Mouse (Mus musculus): ENCODE results near the gene Amacr. TPM values are rescaled to one million over a fixed set of nuclear protein-coding genes. Genes with fewer than 3 reads are reported as not detected.

Gene Amacr
- polyA plus RNA-seq, 2 experiments, result 25.3 to 25.7 TPM

GRCm38 (mm10) chr15:10990411-10990810 lies 8.9 kb downstream of the Amacr start:
- TF ChIP-seq POLR2A (IDR thresholded peaks at IDR 0.05; ENCODE audit: borderline replicate concordance, extremely low read depth, insufficient read depth, insufficient read length), result no peak
- Histone ChIP-seq H3K4me2 (replicated peaks; ENCODE audit: low read depth, low read length, severe bottlenecking) (no peak overlapping the region), H3K36me3 (ENCODE audit: control insufficient read depth, insufficient read depth, low read length) (peaks cover 27% of the 10 kb centered on the region), H3K27ac (replicated peaks; ENCODE audit: low read depth, low read length) (no peak overlapping the region), H3K9me3 (ENCODE audit: control insufficient read depth, low read length) (no peaks in the 10 kb centered on the region), H3K4me3 (replicated peaks; ENCODE audit: low read length) (no peak overlapping the region), H3K27me3 (ENCODE audit: control insufficient read depth, insufficient read depth, low read length) (no peaks in the 10 kb centered on the region), H3K4me1 (ENCODE audit: control insufficient read depth, insufficient read depth, low read length) (no peaks in the 10 kb centered on the region), H3K9ac (ENCODE audit: low read depth, low read length, severe bottlenecking) (no peak overlapping the region)
- 50% methylated on average over 2 of the region's 2 CpGs for WGBS
- no peak for DNase-seq (ENCODE audit: low spot score)
- ATAC-seq (ENCODE audit: low FRiP score, low read depth), result no peak

GRCm38 (mm10) chr15:10991566-10991965 lies 10.0 kb downstream of the Amacr start:
- 100% methylated on average over 1 of the region's 1 CpGs for WGBS
- no peaks in the 10 kb centered on the region for H3K9me3 ChIP-seq (ENCODE audit: control insufficient read depth, low read length)
- H3K27me3 ChIP-seq (ENCODE audit: control insufficient read depth, insufficient read depth, low read length), result no peaks in the 10 kb centered on the region
- ATAC-seq (ENCODE audit: low FRiP score, low read depth), result no peak
- no peaks in the 10 kb centered on the region for H3K4me1 ChIP-seq (ENCODE audit: control insufficient read depth, insufficient read depth, low read length)
- TF ChIP-seq POLR2A (IDR thresholded peaks at IDR 0.05; ENCODE audit: borderline replicate concordance, extremely low read depth, insufficient read depth, insufficient read length), result no peak
- no peak overlapping the region for H3K27ac ChIP-seq (replicated peaks; ENCODE audit: low read depth, low read length)
- H3K4me2 ChIP-seq (replicated peaks; ENCODE audit: low read depth, low read length, severe bottlenecking), result no peak overlapping the region
- H3K4me3 ChIP-seq (replicated peaks; ENCODE audit: low read length), result no peak overlapping the region
- no peak for DNase-seq (ENCODE audit: low spot score)
- H3K36me3 ChIP-seq (ENCODE audit: control insufficient read depth, insufficient read depth, low read length), result peaks cover 27% of the 10 kb centered on the region
- H3K9ac ChIP-seq (ENCODE audit: low read depth, low read length, severe bottlenecking), result no peak overlapping the region

GRCm38 (mm10) chr15:10999832-11000231 lies 18.3 kb downstream of the Amacr start:
- Histone ChIP-seq H3K9ac (ENCODE audit: low read depth, low read length, severe bottlenecking) (no peak overlapping the region), H3K4me2 (replicated peaks; ENCODE audit: low read depth, low read length, severe bottlenecking) (no peak overlapping the region), H3K4me3 (replicated peaks; ENCODE audit: low read length) (no peak overlapping the region), H3K36me3 (ENCODE audit: control insufficient read depth, insufficient read depth, low read length) (peaks cover 5% of the 10 kb centered on the region; the same call in 1 of the 2 replicates), H3K9me3 (ENCODE audit: control insufficient read depth, low read length) (no peaks in the 10 kb centered on the region), H3K27ac (replicated peaks; ENCODE audit: low read depth, low read length) (no peak overlapping the region), H3K4me1 (ENCODE audit: control insufficient read depth, insufficient read depth, low read length) (no peaks in the 10 kb centered on the region), H3K27me3 (ENCODE audit: control insufficient read depth, insufficient read depth, low read length) (no peaks in the 10 kb centered on the region)
- no peak for DNase-seq (ENCODE audit: low spot score)
- WGBS, result 55% methylated on average over 5 of the region's 5 CpGs
- ATAC-seq (ENCODE audit: low FRiP score, low read depth), result no peak
- TF ChIP-seq POLR2A (IDR thresholded peaks at IDR 0.05; ENCODE audit: borderline replicate concordance, extremely low read depth, insufficient read depth, insufficient read length), result no peak

- no peak within 1 kb of the TSS for H3K27ac ChIP-seq (replicated peaks; ENCODE audit: low read depth, low read length)
- no peaks in the 10 kb centered on the region for H3K27me3 ChIP-seq (ENCODE audit: control insufficient read depth, insufficient read depth, low read length)
- no peak for TF ChIP-seq POLR2A (IDR thresholded peaks at IDR 0.05; ENCODE audit: borderline replicate concordance, extremely low read depth, insufficient read depth, insufficient read length)
- H3K4me3 ChIP-seq (replicated peaks; ENCODE audit: low read length), result no peak within 1 kb of the TSS
- ATAC-seq (ENCODE audit: low FRiP score, low read depth), result no peak
- no peaks in the 10 kb centered on the region for H3K4me1 ChIP-seq (ENCODE audit: control insufficient read depth, insufficient read depth, low read length)
- WGBS, result 64% methylated on average over 7 of the region's 7 CpGs
- no peak for DNase-seq (ENCODE audit: low spot score)
- no peak within 1 kb of the TSS for H3K4me2 ChIP-seq (replicated peaks; ENCODE audit: low read depth, low read length, severe bottlenecking)
- H3K9me3 ChIP-seq (ENCODE audit: control insufficient read depth, low read length), result no peaks in the 10 kb centered on the region
- H3K36me3 ChIP-seq (ENCODE audit: control insufficient read depth, insufficient read depth, low read length), result no peaks in the 10 kb centered on the region
- H3K9ac ChIP-seq (ENCODE audit: low read depth, low read length, severe bottlenecking), result no peak within 1 kb of the TSS
Measured at GRCm38 (mm10) chr15:11000421-11000820, 18.9 kb downstream of the Amacr start, which contains the start of gene Slc45a2. TSS of gene Slc45a2 (plus strand) at chr15:11000721.

GRCm38 (mm10) chr15:11003791-11004190 lies 22.2 kb downstream of the Amacr start:
- WGBS, result 84% methylated on average over 4 of the region's 4 CpGs
- no peaks in the 10 kb centered on the region for H3K27me3 ChIP-seq (ENCODE audit: control insufficient read depth, insufficient read depth, low read length)
- H3K36me3 ChIP-seq (ENCODE audit: control insufficient read depth, insufficient read depth, low read length), result no peaks in the 10 kb centered on the region
- H3K4me3 ChIP-seq (replicated peaks; ENCODE audit: low read length), result no peak overlapping the region
- ATAC-seq (ENCODE audit: low FRiP score, low read depth) (no peak), DNase-seq (ENCODE audit: low spot score) (no peak)
- no peak overlapping the region for H3K27ac ChIP-seq (replicated peaks; ENCODE audit: low read depth, low read length)
- H3K4me2 ChIP-seq (replicated peaks; ENCODE audit: low read depth, low read length, severe bottlenecking), result no peak overlapping the region
- H3K9me3 ChIP-seq (ENCODE audit: control insufficient read depth, low read length), result no peaks in the 10 kb centered on the region
- no peak for TF ChIP-seq POLR2A (IDR thresholded peaks at IDR 0.05; ENCODE audit: borderline replicate concordance, extremely low read depth, insufficient read depth, insufficient read length)
- H3K4me1 ChIP-seq (ENCODE audit: control insufficient read depth, insufficient read depth, low read length), result no peaks in the 10 kb centered on the region
- H3K9ac ChIP-seq (ENCODE audit: low read depth, low read length, severe bottlenecking), result no peak overlapping the region

- DNase-seq (ENCODE audit: low spot score) (no peak), ATAC-seq (ENCODE audit: low FRiP score, low read depth) (no peak)
- Histone ChIP-seq H3K9ac (ENCODE audit: low read depth, low read length, severe bottlenecking) (no peak overlapping the region), H3K4me2 (replicated peaks; ENCODE audit: low read depth, low read length, severe bottlenecking) (no peak overlapping the region), H3K9me3 (ENCODE audit: control insufficient read depth, low read length) (no peaks in the 10 kb centered on the region), H3K27me3 (ENCODE audit: control insufficient read depth, insufficient read depth, low read length) (no peaks in the 10 kb centered on the region), H3K27ac (replicated peaks; ENCODE audit: low read depth, low read length) (no peak overlapping the region), H3K36me3 (ENCODE audit: control insufficient read depth, insufficient read depth, low read length) (no peaks in the 10 kb centered on the region), H3K4me3 (replicated peaks; ENCODE audit: low read length) (no peak overlapping the region), H3K4me1 (ENCODE audit: control insufficient read depth, insufficient read depth, low read length) (no peaks in the 10 kb centered on the region)
- WGBS, result 70% methylated on average over 6 of the region's 6 CpGs
- no peak for TF ChIP-seq POLR2A (IDR thresholded peaks at IDR 0.05; ENCODE audit: borderline replicate concordance, extremely low read depth, insufficient read depth, insufficient read length)
Measured at GRCm38 (mm10) chr15:11004646-11005045, 23.1 kb downstream of the Amacr start.
